Mouse (Mus musculus) layer of hippocampus, postnatal 36 days (tissue): ENCODE data around the gene Spats2. TPM values are rescaled to one million over a fixed set of nuclear protein-coding genes. Genes with fewer than 3 reads are reported as not detected.
"Not testable (repeated sequence)": the region's sequence is repeated elsewhere in the genome, so short reads cannot be mapped to it uniquely, and the experiment has no call there.

Experiments used
- DNase-seq, 2 experiments: peaks; one replicate each; pipeline ENCODE4 v3.0.0; 2022
- total RNA-seq, 2 experiments: library from RNA; stranded (reverse); gene quantifications; 2 replicates each; pipeline ENCODE4 v1.2.3; 2021

Gene Spats2
- 10 to 100 TPM; 32.0 to 32.8 TPM for total RNA-seq

DNA sequence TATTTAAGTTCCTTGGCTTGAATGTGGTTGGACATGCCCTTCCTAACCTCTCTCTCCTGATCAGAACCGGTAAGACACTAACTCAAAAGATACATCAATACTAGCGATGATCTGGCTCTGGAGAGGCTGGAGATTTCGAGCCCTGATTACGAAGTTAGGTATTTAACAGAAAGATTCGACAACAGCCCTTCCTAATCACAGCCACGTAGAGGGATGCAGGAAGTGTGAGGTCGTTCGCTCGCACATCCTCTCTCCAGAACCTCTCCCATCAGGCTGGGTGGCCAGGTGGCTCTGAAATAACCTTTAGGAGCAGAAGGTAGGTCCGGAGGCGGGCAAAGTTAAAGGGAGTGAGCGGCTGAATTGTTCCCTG is at the start of gene Spats2:
Gene Spats2 (plus strand): TSS at position 206 of the 370 bp plus-strand sequence.
- DNase-seq = no peak

DNA sequence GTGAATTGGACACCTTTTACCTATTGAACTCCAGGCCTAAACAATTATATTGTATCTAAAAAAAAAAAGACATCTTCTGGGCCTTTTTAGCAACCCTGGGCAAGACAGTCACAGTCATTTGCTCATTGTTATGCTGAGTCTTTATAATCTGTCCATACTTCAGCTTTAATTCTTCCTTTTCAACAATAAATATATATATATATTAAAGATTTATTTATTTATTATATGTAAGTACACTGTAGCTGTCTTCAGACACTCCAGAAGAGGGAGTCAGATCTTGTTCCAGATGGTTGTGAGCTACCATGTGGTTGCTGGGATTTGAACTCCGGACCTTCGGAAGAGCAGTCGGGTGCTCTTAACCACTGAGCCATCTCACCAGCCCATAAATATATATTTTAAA is 49.7 kb upstream of the Spats2 start:
- DNase-seq = not testable (repeated sequence)

DNA sequence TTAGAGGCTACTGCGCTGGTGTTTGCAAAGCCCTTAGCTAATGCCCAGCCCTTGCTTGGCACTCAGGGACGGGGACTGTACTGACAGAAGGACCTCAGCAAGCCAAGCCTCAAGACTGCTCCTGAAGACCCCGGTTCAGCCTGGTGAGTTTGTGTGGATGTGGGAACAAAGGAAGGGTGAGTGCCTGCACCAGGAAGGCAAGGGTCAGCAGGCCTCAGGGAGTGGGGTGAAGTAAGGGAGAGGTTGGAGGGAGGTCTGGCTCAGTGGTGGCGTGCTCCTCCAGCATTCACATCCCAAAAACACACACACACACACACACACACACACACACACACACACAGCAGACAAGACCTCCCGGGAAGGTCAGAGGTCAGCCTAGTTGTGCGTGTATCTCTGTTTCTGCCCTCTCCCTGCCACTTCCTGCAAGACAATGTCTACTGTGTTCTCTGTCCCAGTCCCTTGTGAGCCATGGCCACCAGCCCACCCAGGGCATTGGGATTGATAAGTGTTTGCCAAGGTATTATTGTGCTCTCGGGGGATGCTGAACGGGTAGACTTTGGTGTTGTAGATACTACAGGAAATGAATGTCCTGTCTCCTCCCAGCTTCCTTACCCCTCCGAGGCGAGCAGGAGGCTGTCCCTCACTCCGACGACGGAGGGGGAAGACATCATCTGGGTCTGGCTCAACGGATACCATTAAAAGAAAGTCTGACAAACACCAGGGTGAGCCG is 47.4 kb upstream of the Spats2 start:
- no peak for DNase-seq

DNA sequence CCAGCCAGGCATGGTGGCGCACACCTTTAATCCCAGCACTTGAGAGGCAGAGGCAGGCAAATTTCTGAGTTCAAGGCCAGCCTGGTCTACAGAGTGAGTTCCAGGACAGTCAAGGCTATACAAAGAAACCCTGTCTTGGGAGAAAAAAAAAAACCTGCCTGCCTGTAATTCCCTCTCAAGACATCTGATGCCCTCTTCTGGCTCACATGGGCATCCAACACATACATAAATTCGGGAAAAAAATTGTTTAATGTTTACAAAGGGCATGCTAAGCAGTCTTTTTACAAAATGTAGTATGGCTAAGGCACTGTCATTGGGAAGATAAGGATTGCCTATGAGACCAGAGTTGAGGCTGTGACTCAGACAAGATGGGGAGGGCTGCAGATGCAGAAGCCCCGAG is 45.9 kb upstream of the Spats2 start:
- no peak for DNase-seq

DNA sequence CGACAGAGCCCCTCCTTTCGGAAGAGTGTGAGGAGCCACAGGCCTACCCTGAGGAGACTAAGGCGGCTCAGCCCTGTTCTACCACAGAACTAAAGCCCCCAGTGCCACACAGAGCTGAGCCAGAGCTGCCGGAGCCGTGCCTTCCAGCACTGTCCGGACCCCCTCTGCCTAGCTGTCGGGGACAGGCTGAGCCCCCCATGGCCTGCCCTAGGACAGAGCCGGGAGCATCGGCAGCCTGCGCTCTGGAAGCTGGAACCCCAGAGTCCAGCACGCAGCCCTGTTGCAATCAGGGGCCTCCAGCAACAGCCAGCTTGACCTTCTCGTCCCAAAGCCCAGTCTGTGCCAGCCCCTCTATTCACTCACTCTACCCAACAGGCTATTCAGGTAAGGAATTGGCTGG is 43.4 kb upstream of the Spats2 start:
- DNase-seq = no peak

DNA sequence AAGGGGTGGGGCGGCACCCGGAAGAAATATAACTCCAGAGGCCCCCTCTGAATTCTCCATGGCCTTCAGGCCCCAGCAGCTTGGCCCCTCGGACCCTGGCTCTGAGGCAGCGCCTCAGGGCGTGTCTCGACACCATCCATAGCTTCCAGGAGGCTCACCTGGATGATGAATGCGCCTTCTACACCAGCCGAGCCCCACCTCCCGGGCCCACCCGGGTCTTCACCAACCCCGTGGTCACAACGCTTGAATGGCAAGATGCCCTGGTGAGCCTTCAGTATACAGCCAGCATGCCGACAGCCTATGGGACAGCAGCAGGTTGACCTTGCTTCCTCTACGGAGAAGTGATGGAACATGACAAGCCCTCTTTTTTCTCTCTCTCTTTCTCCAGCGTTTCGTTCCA is 42.9 kb upstream of the Spats2 start:
- no peak for DNase-seq

DNA sequence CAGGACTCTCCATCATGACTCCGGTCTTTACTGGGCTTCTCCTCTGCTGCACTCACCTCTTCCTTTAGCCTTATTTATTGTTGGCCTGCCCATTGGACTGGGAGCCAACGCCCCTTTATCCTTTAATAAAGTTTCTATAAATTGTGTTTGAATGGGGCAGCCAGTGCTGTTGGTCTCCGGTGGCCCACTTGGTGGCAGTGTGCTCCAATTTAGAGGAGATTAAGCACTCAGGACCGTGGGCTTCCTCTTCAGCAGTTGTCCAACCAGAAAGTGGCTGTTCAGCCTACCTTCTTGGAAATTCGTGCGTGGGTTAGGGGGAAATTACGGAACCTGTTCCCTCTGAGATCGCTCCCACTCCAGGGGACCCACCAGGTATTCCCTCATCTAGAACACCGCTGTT is 42.5 kb upstream of the Spats2 start:
- no peak for DNase-seq

DNA sequence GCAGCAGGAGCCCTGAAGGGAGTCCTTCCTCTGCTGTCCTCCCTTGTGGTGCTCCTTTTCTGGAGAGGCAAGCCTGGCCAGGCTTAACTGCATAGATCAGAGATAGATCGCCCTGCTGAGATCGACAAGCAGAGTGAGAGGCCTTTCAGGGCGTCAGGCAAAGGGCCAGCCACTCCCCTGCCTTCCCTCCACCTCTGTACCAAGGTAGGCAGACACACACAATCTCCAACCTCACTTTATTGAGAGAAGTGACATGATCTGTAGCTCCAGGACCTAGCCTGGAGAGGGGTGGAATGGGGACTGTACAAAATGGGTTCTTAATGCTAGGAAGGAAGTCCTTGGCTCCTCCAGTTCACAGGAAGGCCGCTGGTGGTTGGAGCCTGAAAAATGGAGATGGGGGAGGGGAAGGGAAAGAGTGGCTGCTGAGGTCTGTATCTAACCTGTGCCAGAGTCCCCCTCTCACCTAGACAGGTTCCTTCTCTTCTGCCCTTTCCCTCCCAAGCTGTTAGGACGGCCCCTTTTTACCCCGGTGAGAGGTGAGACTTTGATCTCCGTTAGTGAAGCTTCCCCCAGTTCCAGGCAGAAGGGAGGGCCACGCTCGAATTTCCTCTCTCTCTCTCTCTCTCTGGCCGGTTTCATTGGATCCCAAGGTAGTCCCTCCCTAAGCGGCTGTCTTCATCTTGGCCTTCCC is 41.7 kb upstream of the Spats2 start:
- DNase-seq = no peak

DNA sequence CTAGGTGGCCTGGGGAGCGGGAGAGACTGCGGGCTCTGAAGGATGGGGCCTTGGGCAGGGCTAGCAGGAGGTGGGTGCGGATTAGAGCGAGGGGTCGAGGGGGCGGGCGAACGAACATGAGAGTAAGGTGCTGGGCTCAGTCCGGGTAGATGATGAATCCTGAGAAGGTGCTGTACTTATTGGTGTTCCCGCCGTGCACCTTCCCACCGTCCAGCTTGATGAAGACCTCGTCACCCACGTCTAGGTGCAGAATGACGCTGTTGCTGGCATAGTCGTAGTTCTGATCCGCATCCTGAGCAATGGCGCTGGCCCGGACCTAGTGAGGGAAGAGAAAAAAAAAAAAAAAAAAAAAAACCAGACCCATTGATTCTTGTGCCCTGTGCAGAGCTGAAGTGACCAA is 41.1 kb upstream of the Spats2 start:
- no peak for DNase-seq

DNA sequence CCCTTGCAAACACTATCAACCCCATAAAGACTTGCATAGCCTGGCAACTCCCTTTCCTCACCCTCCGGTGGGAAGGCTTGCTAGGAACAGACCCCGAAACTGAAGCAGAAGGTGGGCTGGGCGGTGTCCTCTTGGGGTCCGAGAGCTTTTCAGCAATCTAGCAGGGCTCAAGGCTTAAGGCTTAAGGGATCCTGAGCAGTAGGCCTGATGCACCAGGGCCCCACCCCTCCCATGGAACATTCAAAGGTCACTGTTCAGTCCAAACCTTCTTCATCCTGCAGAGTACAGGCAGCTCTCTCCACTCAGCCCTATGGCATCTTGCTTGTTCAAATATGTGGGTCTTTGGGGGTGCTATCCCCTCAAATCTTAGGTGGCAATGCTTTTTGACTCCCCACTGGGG is 39.7 kb upstream of the Spats2 start:
- no peak for DNase-seq

DNA sequence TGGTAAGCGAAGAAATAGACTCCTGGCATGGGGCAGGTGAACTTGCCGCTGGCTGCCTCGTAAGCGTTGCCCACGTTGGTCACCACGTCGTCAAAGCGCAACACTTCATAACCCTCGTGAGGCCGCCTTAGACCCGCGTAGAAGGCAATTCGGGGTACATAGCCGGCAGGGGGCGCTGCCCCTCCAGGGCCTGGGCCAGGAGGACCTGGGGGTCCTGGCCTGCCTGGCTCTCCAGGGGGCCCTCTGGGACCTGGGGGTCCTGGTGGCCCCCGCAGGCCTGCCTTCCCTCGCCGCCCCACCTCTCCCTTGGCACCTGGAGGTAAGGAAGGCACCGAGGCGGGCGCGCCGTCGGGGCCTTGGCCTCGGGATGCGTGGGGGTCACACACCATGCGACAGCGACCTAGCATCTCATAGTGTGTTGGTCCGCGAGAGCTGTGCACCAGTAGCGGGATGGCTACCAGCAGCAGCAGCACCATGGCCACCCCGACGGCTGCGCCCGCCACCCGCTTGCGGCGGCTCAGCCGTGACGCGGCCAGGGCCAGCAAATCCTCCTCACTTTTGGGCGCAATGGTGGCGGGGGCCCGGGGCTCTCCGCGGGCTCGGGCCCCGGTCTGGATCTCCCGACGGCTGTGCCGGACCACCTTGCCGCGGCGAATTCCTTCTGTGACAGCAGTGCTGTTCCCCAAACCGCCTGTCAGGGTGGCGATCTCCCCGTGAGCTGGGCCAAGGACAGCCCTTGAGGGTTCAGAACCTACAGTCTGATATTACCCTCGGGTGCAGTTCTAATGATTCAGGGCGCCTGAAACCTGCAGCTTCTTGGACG is 38.3 kb upstream of the Spats2 start, which contains the start of gene C1ql4:
Gene C1ql4 (minus strand): TSS at position 565 of the 823 bp plus-strand sequence.
- DNase-seq = no peak

DNA sequence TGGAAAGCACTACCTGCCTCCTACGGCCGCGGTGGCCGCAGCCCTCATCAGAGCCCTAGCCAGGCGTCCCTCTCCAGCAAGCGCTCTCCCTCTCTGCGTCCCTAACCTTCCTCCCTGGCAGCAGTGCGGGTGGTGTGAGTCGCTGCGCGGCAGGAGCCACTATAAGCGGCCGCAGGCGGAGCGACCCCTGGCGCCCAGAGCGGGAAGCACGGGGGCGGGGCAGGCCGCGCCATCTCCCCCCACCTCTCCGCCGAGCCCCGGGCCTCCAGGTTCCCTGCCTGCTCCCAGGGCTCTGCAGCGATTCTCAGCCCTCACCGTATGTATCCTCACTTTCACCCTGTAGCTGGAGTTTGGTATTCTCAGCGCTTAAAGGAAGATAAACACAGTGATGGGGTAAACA is 37.4 kb upstream of the Spats2 start:
- peak in 1 of 2 experiments; percentile 42 for DNase-seq

DNA sequence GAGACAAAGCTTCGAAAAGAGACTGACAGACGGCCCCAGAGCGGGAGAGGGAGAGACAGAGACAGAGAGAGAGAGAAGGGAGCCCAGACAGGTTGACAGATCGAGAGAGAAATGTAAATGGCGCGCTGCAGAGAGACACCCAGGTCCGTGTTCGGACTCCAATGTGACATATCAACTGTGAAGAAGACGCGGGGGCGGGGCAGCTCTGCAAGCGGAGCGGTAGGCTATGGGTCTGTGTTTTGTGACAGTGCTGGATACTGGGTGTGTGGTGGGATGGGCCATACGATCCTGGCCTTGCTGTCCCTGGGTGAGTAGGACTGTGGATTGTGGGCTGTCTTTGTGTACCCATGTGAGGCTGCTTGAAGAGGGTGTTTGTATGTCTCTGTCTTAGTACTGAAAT is 36.6 kb upstream of the Spats2 start:
- DNase-seq = no peak

DNA sequence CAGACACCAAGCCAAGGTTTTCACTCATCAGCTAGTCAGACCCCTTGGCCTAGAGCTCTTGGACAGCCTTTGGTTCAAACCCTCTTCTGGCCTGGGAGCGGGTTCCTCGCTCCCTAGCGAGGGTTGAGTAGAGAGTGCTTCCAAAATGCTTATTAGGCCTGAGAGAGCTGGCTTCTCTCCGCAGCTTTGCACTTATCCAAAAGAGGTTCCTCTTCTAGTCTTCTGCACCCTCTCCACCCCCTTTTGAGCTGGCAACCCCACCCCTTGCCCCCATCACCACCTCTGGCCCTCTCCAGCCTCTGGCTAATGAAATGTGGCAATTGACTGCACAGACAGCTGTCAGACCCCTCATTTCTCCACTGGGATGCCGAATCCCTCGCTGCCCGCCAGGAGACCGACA is 32.8 kb upstream of the Spats2 start, which contains the start of gene Dnajc22:
Gene Dnajc22 (plus strand): TSS at position 301 of the 400 bp plus-strand sequence.
- no peak for DNase-seq

DNA sequence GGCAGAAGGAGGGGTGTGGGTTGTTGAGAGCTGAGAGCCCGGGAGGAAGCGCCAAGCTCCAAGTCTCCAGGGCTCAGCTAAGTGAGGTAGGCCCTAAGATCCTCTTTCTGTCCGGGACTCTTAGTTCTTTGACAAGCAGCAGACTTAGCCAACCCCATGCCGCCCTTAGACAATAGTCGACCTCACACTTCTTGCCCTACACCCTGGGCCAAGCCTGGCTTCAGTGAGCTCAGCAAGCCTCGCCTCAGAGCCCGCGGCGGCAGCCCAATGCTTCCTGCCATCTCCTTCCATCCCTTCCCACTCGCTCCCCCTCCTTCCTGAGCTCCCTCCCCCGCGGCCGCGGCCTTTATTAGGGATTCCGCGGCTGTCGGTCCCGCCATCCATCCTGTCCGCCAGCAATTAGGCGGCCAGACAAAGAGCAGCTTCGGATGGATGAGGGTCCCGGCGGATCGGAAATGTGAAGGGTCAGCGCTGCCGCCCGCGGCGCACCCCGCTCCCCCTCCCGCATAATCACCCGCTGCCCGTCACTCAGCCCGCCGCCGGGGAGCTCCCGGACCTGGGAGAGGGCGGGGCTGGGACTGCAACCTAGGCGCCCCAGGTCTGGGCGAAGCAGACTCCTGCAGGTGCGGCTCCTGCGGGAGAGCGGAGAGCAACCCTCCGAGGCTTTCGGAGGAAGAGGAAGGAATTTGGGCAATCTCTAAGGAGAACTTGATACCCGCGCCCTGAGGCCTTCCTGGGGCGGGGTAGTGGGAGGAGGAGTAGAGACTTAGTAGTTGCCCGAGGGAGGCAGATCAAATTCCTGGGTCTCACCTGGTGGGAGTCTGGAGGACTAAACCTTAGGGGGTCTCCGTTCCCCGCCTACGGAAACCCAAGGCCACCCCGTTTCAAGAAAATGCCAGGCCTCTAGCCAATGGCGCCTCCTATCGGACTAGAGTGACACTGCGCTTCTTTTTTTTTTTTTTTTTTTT is 32.1 kb upstream of the Spats2 start:
- DNase-seq = peak in 1 of 2 experiments; percentile 20

DNA sequence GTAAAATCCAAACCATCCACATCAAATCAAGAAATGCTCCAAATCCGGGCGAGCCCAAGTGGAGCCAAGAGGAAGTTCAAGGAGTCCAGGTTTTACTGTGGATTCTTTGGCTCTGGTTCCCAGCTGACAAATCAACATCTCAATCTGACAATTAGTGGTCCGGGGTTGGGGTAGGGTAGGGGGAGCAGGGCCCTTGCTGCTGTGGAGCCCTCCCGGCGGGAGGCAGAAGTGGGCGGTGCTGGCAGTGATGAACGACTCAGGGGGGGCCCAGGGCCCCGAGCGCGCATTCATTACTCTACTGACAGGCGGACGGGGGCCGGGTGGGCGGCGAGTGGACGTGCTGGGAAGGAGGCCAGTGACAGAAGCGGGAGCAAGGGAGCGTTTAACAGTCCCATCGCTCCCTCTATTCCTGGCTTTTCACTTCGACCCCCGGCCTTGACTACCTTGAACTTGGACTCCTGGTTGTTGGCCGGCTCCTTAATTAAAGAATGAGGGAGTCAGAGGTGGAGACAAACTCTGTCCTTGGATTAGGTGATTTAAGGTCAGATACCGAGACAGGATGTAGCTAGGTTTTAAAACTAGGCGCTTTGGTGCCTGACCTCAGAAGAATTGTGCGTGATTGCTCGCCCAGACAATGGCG is 31.0 kb upstream of the Spats2 start:
- DNase-seq = no peak

DNA sequence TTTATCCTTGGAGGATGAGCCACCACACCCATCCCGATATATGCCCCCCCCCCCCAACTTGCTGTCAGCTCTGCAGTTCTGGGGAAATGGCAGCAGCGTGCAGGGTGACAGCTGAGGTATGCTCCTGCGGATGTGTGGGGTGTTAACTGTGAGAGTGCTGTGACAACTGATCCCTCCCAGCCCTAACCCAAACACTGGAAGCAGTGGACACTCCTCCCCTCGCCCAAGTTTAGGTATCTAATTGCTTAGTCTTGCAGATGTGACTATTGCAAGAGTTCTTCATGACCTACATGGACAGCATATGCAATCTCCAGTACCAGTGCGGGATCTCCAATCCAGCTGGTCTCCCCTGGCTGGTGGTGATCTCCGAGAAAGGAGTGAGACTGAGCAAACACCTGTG is 30.4 kb upstream of the Spats2 start:
- DNase-seq = no peak

DNA sequence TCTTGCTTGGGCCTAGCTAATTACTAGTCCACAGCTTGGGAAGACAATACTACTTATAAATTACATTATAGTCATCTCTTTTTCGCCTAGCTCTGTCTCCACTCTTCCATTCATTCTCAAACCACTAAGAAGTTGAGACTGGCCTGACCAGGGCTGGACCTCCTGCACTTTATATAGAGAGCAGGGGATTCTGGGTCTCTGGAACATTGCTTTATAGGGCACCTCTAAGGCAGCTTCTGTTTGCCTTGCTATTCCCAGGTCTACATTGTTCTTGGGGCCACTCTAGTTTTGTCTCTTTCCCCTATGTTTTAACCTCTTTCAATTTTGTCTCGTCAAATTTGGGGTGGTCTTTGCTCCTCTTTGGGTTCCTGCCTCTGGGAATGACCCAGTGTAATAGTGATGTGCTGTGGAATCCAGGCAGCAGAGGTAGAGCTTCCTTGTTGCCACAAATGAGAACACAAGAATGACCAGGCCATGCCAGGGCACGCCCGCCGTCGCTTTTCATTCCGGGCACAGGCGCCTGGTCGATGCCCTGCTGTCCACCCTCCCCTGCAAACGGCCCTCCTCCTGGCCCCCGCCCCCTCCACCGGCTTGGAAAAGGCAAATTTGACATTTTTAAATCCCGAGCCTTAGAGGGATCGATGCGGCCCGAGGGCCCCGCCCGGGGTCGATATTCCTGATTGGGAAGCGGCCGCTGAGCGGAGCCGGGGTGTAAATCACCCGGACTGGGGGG is 29.5 kb upstream of the Spats2 start:
- DNase-seq = no peak

DNA sequence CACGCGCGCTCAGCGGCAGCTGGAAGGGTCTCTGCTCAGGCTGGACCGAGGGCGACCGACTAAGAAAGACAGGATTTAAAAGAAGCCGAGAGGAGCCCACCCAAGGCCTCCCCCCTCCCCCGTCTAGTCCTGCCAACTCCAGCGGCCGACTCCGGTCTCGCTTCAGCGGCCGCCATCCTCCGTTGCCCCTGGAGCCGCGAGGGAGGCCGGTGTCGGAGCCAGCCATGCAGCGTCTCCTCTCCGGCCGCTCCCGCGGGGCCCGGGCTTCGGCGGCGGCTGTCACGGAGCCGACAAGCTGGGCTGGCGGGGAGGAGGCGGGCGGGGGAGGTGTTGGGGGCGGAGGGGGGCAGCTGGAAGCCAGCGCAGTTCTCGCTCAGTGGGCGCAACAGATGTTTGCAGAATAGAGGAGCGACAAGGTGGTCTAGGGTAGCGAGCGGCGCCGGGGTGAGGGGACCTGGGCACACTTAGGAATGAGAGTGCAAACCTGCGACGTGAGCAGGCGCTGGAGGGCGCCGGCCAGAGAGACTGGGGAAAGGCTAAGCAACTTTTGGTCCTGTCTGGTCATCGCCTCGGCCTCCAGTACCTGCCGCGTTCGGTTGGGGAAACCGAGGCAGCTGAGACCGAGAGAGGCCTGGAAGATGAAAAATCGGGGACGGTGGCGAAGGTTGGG is 28.8 kb upstream of the Spats2 start:
- DNase-seq = no peak

DNA sequence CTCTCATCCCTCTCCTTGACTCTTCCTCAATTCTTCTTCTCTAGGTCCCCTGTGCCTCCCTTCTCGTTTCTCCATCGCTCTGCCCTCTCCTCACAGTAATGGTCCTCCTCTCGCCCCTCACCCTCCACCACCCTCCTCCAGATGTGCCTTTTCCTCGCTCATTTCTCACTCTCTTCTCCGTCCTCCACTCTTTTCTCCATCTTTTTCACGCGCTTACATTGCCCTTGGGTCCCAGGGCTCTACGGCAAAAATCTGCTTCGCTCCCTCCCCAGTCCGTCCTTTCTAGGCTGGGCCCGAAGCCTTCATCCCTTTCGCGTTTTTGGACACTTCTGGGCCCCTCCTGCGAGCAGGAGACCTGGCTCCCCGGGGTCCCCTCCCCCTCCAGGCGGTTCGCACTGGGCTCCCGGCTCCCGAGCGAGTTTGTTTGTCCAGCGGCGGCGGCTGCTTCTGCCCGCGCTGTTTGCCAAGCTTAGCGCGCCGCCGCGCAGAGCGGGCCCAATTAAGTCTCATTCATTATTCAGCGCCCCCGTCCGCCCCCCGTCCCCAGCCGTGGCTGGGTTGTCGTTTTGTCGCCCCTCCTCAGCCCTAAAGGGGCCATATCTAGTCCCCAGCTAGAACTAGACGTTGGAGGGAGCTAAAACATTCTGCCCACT is 27.8 kb upstream of the Spats2 start:
- no peak for DNase-seq
